Mouse (Mus musculus) T-cell, adult 2 months (primary cell): Measurements from ENCODE around the gene Hrasls5.

Source experiments
- DNase-seq: peaks from one replicate; pipeline ENCODE4 v3.0.0; 2022; ENCODE audit warnings: low spot score

Gene Hrasls5

DNA sequence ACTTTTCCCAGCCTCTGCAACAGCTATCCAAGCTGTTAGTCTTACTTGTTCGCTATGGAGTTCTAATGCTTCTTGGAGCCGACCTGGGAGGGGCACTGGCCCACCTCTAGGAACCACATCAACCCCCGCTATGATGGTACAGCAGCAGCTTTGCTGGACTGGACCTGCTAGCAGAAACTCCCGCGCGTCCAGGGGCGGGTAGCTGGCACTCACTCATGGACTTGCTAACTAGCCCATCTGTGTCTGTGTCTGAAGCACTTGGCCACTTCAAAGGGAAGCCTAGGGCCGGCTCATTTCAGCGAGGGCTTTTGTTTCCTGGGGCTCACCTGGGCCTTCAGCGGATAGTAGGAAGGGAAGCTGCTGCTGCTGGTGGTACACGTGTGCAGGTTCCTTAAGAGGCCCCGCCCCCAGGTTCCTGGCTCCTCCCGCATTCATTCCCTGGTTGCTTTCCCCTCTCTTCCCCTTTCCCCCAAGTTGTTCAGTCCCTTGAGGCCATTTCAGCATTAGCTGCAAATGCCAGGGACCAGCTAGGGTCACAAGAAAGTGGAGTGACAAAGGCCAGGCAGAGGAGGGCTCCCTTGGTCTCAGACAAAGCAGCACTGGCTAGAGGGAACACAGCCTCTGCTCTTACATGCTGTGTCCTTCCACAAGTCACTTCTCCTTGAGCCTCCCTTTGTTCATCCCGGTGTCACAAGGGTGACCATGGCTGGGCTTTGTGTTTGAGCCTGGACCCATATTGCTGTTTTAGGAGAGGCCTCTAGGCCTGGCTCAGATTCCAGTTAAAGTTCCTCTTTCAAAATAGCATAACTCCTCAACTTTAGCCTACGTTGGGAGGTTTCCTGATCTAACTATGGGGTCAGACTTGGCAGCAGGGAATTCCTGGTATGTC, 5.3 kb upstream of the Hrasls5 start, which contains the start of gene Lgals12:
Gene Lgals12 (minus strand): TSS at position 393 of the 889 bp plus-strand sequence.
- no peak for DNase-seq

DNA sequence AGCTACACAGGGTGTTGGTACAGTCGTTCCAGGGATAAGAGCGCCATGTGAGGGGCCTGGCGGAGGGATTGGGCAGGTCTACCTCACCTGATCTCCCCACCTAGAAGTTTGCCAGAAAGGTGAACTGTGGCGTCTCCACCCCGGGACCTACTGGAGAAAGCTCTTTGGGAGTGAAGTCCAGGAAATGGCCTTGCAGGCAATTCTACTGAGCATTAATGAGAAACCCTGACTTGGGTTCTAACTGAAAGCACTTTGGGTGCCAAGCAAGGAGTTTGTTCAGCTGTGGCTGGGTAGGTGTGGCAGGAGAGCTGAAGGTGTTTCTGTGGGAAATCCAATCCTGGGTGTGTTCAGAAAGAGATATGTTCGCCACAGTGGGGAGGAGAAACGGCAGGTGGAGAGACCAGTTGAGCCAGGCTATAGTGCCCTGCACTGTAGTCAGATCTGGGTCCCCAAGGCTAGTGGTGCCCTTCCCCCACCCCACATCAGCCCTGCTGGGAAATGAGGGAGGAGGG, 4.6 kb upstream of the Hrasls5 start:
- DNase-seq: no peak

DNA sequence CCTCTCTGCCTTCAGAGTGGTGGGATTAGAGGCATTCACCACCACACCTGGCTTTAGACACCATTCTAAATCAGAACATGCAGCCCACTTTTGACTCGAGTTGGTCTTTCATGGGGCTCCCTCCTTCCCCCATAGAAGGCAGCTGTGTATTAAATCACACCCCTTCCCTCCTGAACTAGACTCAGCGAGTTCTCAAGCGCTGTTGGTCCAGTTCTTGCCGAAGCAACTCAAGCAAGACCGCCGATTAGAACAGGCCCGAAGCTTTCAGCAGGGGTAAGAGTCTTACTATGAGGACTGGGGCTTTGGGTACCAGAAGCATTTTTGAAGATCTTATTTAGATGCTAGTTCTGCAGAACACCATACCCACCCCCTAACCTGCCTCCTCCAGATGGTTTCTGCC, 810 bp downstream of the Hrasls5 start:
- no peak for DNase-seq

DNA sequence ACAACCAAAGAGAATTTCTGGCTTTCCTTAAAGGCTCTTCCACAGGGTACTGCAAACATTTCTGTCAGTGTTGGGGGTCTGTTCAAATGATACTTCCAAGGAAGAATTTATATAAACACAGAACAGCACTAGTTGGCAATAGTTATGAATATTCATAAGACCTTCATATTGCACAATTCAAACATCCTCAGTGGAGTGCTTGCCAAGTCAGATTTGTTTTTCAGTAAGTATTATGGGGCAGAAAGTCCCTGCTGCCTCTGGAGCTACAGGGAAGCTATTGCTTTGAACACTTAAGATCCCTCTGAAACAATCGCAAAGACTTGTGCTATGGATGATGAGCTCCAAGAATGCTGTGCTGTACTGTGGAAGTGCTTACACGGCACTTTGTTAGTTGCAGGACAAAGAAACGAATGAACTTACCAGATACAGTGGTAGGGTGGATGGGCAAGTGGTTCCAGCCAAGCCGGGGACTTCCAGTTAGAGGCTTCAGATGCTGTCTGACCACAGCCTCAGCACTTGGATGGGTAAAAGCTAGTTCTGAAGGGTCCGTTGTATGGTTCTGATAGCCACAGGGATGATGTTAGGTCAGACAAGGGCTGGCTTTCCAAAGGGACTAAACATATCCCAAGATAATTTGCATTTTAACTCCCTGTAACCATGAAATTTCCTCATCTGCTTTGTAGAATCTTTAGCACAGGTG, 4.0 kb downstream of the Hrasls5 start:
- DNase-seq: no peak

DNA sequence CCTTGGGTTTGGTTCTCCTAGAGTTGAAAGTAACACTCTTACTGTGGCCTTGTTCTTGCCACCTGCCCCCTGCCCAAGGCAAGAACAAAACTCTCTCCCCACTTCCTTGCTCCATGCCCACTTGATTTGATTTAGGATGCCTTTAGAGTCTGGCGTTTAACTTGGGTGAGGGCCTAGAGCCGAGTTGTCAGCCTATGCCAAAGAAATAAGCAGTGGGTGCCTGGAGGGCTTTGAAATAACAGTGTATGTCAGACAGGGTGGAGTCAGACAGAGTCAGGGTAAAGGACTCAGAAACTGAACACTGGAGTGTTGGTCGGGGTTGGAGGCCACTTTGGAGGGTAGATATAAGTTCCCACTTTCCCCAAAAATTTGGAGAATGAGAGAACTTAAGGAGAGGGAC, 4.7 kb downstream of the Hrasls5 start:
- no peak for DNase-seq

DNA sequence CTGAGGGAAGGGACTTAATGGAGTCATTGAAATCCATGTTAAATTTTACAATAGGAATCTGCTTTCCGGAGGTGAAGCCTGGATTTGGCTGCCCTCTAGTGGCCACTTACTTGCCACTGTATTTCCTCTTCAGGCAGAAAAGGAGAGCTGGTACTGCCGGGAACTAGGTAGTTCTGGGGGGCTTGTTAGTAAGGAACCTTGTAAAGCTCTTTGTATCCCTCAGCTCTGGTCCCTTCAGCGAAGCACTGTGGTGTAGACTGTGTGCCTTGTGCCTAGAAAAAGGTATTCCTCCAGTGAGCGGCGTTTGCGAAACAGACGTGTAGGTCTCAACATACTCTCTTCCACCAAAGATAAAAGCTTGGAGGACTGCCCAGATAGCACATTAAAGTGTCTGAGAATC, 5.4 kb downstream of the Hrasls5 start:
- DNase-seq: peak; percentile 31

DNA sequence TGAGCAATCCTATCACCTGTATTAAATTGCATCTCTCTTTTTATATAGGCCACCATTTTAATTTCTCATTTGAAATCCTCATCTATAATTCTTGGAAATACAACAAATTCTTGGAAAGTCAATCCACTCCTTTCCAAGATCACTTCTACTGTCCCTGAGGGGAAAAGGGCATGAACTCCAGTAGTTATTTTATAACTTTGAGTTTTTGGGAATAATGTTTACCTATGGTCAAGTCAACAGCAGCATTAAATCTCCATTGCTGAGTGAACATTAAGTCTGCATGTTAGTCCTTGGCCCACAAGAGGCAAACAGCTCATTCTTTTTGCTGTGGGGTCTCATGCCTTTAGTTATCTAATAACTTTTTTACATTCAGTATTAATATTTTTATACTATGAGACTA, 20.7 kb downstream of the Hrasls5 start:
- no peak for DNase-seq

DNA sequence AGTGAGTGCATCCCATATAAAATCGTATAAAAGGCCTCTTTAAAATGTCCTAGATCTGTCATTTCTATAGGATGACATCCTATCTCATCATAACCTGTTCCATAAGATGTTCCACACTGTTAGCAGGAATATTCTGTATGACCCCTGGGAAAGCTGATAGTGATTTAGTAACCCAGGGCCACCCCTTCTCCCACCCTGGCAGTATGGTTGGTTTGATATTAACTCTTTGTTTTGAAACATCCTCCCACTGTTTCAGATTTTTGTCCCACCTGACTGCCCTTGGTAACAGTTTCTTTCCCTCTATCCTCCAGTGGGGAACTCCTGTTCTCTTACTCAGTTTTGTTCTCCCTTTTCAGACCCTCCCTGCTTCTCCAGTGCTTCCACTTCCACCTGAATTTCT, 21.4 kb downstream of the Hrasls5 start:
- no peak for DNase-seq

DNA sequence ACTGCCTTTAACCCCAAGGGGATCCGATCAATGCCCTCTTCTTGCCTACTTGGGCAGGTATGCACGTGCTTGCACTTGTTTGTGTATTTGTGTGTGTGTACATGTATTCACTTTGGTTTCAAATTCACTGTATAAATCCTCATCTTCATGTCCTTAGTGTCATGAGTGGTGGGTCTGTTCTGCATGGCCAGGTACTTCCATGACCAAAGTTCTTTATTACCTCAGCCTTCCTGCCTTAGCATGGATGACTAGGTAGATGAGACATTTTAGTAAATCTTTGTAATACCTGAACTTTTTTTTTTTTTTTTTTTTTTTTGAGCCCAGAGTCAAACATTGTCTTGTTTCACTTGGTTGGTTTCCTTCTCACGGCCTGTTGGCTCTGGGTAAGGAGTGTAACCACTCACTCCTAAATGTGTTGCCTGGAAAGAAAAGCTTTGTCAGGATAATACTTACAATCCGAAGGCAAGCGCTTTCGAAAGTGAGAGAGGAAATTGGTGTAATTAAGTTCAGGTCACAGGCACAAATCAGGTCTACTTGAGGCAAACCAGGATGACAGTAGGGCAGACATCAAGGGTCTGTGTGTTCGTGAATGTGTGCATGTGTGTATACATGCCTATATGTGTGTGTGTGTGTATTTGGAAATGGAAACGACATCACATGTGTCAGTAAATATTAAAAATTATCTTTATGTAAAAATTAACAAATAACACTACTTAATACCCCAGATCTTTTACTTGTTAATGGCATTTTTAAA, 36.7 kb downstream of the Hrasls5 start:
- DNase-seq: no peak

DNA sequence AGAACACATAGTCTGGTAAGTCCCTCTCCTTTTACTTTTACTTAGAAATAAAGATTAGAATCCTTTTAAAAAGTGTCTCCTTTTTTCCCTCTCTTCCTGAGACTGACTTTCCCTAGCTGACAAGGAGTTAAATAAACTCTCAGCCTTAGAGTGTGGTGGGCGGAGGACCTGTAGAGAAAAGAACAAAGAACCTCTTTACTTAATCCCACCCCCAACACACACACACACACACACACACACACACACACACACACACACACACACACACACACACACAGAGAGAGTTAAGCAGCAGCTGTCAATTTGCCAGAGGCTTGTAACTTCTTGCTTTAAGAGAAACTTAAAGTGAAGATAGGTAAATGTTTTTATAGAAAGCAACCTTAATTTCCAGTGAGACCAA, 59.7 kb downstream of the Hrasls5 start:
- DNase-seq: no peak

DNA sequence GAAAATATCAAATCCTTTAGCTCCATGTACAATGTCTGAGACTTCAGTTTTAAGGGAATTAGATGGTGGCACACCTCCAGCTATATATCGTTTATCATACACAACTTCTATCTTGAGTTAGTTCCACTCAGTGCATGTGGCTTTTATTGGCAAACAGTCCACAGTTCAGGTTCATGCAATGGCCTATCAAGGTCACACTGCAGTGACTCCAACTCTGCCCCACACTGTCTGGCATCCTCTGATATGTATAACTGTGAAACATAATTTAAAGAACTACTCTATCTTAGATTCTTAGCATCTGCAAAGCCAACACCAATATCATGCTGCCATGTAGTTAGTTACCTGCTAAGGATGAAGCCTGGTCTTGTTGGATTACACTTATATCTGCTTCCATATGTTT, 75.6 kb downstream of the Hrasls5 start:
- DNase-seq: no peak
